Mouse (Mus musculus): ENCODE measurements around the gene Dnpep. TPM values are rescaled to one million over a fixed set of nuclear protein-coding genes. Genes with fewer than 3 reads are reported as not detected.

The Dnpep gene
- total and polyA plus RNA-seq, 3 experiments, result 70.3 to 136 (median 84.6) TPM

GRCm38 (mm10) chr1:75360112-75361031 lies 42.6 kb upstream of the Dnpep start, which contains the start of gene Des:
Gene Des, plus strand, starts transcription at chr1:75360329.
- Histone ChIP-seq H3K9ac (ENCODE audit: low read depth, low read length) (peak within 1 kb of the TSS; percentile 80), H3K36me3 (ENCODE audit: control insufficient read depth, insufficient read depth, low read length) (peaks cover 6% of the 10 kb centered on the region), H3K27me3 (ENCODE audit: control insufficient read depth, insufficient read depth, low read length) (no peaks in the 10 kb centered on the region), H3K27ac (peak within 1 kb of the TSS; percentile 91), H3K79me2 (replicated peaks; ENCODE audit: control insufficient read depth, insufficient read depth, low read length) (peaks cover 2% of the 10 kb centered on the region; the same call in 1 of the 2 replicates), H3K4me3 (peak within 1 kb of the TSS; percentile 62), H3K4me1 (ENCODE audit: control insufficient read depth, insufficient read depth, low read length) (peaks cover 3% of the 10 kb centered on the region)
- intact Hi-C loops (cut with DNase I), result no loop called here
- DNase-seq, result peak; percentile 84 to 89
- 0 out of 2 replicates have a peak, but pooled peaks have one; percentile 54 for TF ChIP-seq EP300 (IDR thresholded peaks at IDR 0.05; ENCODE audit: insufficient read depth, low read depth, low read length)
- peak; percentile 91 for TF ChIP-seq POLR2A (IDR thresholded peaks at IDR 0.05; ENCODE audit: insufficient read depth, low read depth, low read length)
- no peak for TF ChIP-seq CTCF (IDR thresholded peaks at IDR 0.05)
- 5% methylated on average over 80 of the region's 80 CpGs for WGBS

- peak; percentile 17; the same call in 1 of the 2 replicates for TF ChIP-seq POLR2A (IDR thresholded peaks at IDR 0.05; ENCODE audit: insufficient read depth, low read depth, low read length)
- no peak for TF ChIP-seq CTCF (IDR thresholded peaks at IDR 0.05)
- no peak for TF ChIP-seq EP300 (IDR thresholded peaks at IDR 0.05; ENCODE audit: insufficient read depth, low read depth, low read length)
- peaks cover 2% of the 10 kb centered on the region; the same call in 1 of the 2 replicates for H3K79me2 ChIP-seq (replicated peaks; ENCODE audit: control insufficient read depth, insufficient read depth, low read length)
- peak overlapping the region; percentile 23; the same call in 1 of the 2 replicates for H3K4me3 ChIP-seq
- peaks cover 2% of the 10 kb centered on the region; the same call in 1 of the 2 replicates for H3K36me3 ChIP-seq (ENCODE audit: control insufficient read depth, insufficient read depth, low read length)
- intact Hi-C loops (cut with DNase I), result loop anchor here (2.0 kb wide), 1 partner anchor 15 kb away; no protein-coding TSS in a partner anchor
- DNase-seq, result peak in 1 of 2 experiments; percentile 65
- peaks cover 3% of the 10 kb centered on the region for H3K4me1 ChIP-seq (ENCODE audit: control insufficient read depth, insufficient read depth, low read length)
- H3K9ac ChIP-seq (ENCODE audit: low read depth, low read length), result no peak overlapping the region
- 54% methylated on average over 13 of the region's 13 CpGs for whole genome bisulfite sequencing
- H3K27ac ChIP-seq, result peak overlapping the region; percentile 91
- no peaks in the 10 kb centered on the region for H3K27me3 ChIP-seq (ENCODE audit: control insufficient read depth, insufficient read depth, low read length)
These were observed 41.6 kb upstream of the Dnpep start for GRCm38 (mm10) chr1:75359346-75359745.

- intact Hi-C loops (cut with DNase I), result loop anchor here (2.0 kb wide), 1 partner anchor 13 kb away; no protein-coding TSS in a partner anchor
- peaks cover 3% of the 10 kb centered on the region for H3K4me1 ChIP-seq (ENCODE audit: control insufficient read depth, insufficient read depth, low read length)
- no peak overlapping the region; the same call in 1 of the 2 replicates for H3K27ac ChIP-seq
- peaks cover 2% of the 10 kb centered on the region; the same call in 1 of the 2 replicates for H3K79me2 ChIP-seq (replicated peaks; ENCODE audit: control insufficient read depth, insufficient read depth, low read length)
- no peak overlapping the region for H3K4me3 ChIP-seq
- no peak for DNase-seq
- H3K27me3 ChIP-seq (ENCODE audit: control insufficient read depth, insufficient read depth, low read length), result no peaks in the 10 kb centered on the region
- 83% methylated on average over 4 of the region's 4 CpGs for WGBS
- no peak overlapping the region for H3K9ac ChIP-seq (ENCODE audit: low read depth, low read length)
- no peaks in the 10 kb centered on the region for H3K36me3 ChIP-seq (ENCODE audit: control insufficient read depth, insufficient read depth, low read length)
- TF ChIP-seq EP300 (IDR thresholded peaks at IDR 0.05; ENCODE audit: insufficient read depth, low read depth, low read length) (no peak), CTCF (IDR thresholded peaks at IDR 0.05) (no peak), POLR2A (IDR thresholded peaks at IDR 0.05; ENCODE audit: insufficient read depth, low read depth, low read length) (no peak)
These were observed 40.2 kb upstream of the Dnpep start for GRCm38 (mm10) chr1:75358009-75358408.

GRCm38 (mm10) chr1:75357261-75357660 lies 39.5 kb upstream of the Dnpep start:
- WGBS, result 34% methylated on average over 7 of the region's 7 CpGs
- Histone ChIP-seq H3K4me1 (ENCODE audit: control insufficient read depth, insufficient read depth, low read length) (peaks cover 3% of the 10 kb centered on the region), H3K4me3 (no peak overlapping the region), H3K27ac (peak overlapping the region; percentile 68), H3K27me3 (ENCODE audit: control insufficient read depth, insufficient read depth, low read length) (no peaks in the 10 kb centered on the region), H3K79me2 (replicated peaks; ENCODE audit: control insufficient read depth, insufficient read depth, low read length) (peaks cover 2% of the 10 kb centered on the region; the same call in 1 of the 2 replicates), H3K9ac (ENCODE audit: low read depth, low read length) (peak overlapping the region; percentile 25; the same call in 1 of the 2 replicates), H3K36me3 (ENCODE audit: control insufficient read depth, insufficient read depth, low read length) (no peaks in the 10 kb centered on the region)
- DNase-seq, result peak in 1 of 2 experiments; percentile 36
- intact Hi-C loops (cut with DNase I), result no loop called here
- TF ChIP-seq CTCF (IDR thresholded peaks at IDR 0.05), result no peak

GRCm38 (mm10) chr1:75349275-75349674 lies 31.5 kb upstream of the Dnpep start:
- Histone ChIP-seq H3K4me1 (ENCODE audit: control insufficient read depth, insufficient read depth, low read length) (no peaks in the 10 kb centered on the region; the same call in 1 of the 2 replicates), H3K27ac (no peak overlapping the region), H3K9ac (ENCODE audit: low read depth, low read length) (no peak overlapping the region), H3K36me3 (ENCODE audit: control insufficient read depth, insufficient read depth, low read length) (no peaks in the 10 kb centered on the region), H3K4me3 (no peak overlapping the region), H3K27me3 (ENCODE audit: control insufficient read depth, insufficient read depth, low read length) (no peaks in the 10 kb centered on the region), H3K79me2 (replicated peaks; ENCODE audit: control insufficient read depth, insufficient read depth, low read length) (no peaks in the 10 kb centered on the region)
- WGBS, result 56% methylated on average over 5 of the region's 5 CpGs
- DNase-seq, result no peak
- intact Hi-C loops (cut with DNase I), result loop anchor here (10.0 kb wide), 1 partner anchor 46 kb away; no protein-coding TSS in a partner anchor
- TF ChIP-seq CTCF (IDR thresholded peaks at IDR 0.05) (no peak), POLR2A (IDR thresholded peaks at IDR 0.05; ENCODE audit: insufficient read depth, low read depth, low read length) (no peak), EP300 (IDR thresholded peaks at IDR 0.05; ENCODE audit: insufficient read depth, low read depth, low read length) (no peak)
